Mouse (Mus musculus) embryo, embryonic 10 days (tissue): ENCODE data around the gene Tppp3.

Experiments used
- DNase-seq: peaks from one replicate; pipeline ENCODE4 v3.0.0-alpha.2; 2015; ENCODE audit warnings: low spot score

Gene Tppp3

DNA sequence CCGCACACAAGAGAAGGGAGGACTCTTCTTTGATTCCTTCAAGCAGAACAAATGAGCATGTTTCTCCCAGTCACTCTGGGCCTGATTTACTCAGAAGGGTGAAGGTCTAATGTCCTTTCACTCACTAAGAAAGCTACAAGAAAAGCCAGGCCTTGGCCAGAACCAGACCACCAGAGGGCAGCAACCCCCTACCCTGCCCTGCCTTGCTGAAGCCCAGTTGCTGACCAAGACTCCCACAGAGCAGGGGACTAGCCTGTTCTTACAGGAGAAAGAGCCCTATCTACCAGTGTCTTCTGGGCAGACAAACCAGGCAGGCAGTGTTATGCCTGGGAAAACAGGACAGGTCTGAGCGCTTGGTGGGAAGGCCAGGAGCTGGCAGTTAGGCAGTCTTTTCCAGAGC lies 13.1 kb upstream of the Tppp3 start:
- peak; percentile 86 for DNase-seq

DNA sequence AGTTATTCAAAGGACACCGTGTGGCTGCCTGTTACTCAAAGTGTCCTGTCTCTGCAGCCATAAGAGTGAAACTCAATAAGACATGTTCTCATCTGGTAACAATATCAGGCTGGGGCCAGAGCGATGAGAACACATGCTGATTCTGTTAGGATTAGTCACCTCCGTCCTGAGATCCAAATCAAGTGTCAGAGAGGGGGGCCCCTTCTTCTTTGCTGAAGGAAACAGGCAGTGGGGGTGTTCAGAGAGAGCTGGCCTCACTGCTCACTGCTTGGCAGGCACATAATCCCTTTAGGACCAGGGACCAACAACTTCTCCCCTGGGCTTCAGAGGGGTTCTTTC lies 12.7 kb upstream of the Tppp3 start:
- DNase-seq: peak; percentile 20

DNA sequence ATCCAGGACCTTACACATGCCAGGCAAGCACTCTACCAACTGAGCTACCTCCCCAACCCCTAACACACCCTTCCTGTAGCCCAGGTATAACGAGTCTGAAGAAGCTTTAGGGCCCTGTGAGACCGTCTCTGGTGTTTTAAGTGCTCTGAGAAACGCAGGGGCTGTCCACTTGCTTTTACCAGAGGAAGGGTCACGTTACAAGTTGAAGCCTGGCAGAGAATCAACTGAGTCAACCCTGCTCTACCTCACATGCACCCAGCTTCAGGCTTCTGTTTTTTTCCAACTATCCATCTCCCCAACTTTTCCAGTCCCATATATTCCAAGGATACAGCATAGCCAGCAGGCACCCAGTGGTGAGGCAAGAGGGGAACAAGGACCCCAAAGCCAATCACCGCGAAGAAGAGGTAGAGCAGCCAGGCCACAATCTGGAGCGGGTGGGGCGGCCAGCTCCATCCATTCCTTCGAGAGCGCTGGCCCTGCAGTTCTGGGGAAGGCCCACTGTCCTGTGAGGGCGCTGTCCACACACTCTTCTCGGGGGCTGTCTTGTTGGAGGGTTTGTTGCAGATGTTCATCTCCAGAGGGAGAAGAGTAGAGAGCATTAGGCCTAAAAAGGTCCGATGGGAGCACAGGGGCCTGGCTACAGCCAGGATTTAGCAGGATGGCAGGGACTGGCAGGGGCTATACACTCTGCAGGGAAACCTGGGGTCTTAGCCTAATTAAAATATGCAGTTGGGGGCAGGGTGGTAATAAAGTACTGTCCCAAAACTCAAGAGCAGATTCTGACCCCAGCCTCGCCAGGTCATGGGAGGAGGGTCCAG lies 12.1 kb upstream of the Tppp3 start:
- DNase-seq: peak; percentile 81

- DNase-seq: no peak
Measured at GRCm38 (mm10) chr8:105482123-105482522, 10.8 kb upstream of the Tppp3 start.

GRCm38 (mm10) chr8:105481453-105481852 lies 10.1 kb upstream of the Tppp3 start:
- DNase-seq: peak; percentile 64

DNA sequence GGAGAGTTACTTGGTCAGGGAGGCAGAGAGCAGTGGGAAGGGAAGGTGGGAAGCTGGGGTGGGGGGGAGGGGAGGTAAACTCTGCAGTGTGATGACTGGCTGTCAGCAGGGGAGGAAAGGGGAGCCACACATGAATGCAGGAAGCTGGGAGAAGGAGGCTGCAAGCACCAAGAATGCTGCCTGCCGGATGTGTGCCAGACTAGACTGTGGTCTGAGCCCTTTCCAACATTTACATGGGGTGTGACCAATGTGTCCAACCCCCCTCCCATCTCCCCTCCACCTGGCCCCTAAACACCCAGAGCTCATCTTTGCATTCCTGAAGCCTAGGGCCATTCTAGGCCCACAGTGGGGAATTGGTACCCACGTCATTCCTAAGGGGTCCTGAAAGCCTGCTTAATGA lies 9.7 kb upstream of the Tppp3 start:
- peak; percentile 45 for DNase-seq

DNA sequence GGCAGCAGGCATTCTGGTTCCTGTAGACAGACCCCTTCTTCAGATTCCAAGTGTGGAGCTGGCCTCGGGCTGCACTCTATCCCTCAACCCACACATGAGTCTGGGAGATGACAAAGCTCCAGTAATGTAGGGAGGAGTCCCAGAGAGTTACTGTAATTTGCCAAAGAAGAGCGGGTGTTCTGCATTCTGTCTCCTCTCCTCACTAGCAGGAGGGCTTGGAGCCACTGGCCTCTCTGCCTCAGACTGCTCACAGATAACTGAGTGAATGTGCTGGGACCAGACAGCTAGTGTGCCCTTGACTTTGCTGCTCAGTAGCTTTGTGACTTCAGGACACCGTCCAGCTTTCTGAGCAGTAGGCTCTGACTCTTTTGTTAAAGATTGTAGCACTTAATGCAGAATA lies 6.5 kb upstream of the Tppp3 start:
- no peak for DNase-seq

GRCm38 (mm10) chr8:105476628-105477413 lies 5.5 kb upstream of the Tppp3 start:
- peak; percentile 88 for DNase-seq

DNA sequence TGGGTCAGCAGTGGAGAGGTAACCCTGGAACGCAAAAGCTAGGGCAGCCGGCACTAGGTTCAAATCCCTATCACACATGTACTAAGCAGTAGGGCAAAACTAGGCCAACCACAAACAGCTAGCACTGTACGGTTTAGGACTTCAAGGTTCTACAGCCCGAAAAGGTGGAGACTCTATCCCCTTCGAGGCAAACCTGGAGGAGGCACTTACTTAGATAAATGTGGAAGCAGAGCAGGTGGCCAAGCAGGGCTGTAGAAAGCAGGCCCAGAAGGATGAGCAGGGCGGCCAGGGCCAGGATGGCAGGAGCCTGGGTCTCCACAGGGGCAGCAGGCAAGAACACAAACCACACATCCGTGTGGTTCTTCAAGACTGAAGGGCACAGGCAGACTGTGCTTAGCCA lies 4.8 kb upstream of the Tppp3 start:
- no peak for DNase-seq

- DNase-seq: no peak
Measured at GRCm38 (mm10) chr8:105475742-105476141, 4.4 kb upstream of the Tppp3 start.

DNA sequence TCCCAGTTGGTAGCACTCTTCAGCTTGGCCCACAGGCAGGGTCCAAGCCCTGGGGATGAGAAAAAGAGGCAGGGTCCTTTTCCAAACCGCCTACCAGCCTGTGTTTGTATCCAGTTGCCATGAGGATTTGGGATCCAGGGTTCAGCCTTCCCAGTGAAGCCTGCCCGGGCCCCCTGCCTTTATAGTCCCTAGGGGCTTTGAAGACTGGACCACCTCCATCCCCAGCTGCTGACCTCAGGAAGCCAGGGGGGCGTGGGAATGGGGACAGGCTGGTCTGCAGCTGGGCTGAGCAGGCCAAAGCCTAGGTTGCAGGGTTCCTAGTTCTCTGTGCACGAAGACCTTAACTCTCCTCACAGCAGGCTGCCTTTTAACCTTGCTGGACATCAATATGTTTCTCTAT lies 3.9 kb upstream of the Tppp3 start:
- DNase-seq: no peak

DNA sequence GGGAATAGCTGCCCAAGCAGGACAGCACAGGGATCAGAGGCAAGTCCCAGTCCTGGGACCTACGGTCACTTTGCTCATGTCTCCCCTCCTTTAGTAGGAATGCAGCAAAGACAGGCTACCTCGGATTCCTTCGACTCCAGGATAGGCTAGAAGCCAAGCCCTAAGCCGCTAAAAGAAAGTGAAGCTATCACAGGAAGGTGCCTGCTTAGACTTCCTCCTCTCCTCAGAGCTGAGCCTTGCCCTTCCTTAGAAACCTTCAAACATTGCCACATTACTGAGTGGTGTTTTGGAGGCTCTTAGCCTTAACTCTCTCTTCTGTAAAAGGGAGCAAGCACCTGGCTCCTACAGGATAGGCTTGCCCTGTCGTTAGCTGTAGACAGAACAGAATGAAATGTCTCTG lies 3.4 kb upstream of the Tppp3 start:
- DNase-seq: no peak

DNA sequence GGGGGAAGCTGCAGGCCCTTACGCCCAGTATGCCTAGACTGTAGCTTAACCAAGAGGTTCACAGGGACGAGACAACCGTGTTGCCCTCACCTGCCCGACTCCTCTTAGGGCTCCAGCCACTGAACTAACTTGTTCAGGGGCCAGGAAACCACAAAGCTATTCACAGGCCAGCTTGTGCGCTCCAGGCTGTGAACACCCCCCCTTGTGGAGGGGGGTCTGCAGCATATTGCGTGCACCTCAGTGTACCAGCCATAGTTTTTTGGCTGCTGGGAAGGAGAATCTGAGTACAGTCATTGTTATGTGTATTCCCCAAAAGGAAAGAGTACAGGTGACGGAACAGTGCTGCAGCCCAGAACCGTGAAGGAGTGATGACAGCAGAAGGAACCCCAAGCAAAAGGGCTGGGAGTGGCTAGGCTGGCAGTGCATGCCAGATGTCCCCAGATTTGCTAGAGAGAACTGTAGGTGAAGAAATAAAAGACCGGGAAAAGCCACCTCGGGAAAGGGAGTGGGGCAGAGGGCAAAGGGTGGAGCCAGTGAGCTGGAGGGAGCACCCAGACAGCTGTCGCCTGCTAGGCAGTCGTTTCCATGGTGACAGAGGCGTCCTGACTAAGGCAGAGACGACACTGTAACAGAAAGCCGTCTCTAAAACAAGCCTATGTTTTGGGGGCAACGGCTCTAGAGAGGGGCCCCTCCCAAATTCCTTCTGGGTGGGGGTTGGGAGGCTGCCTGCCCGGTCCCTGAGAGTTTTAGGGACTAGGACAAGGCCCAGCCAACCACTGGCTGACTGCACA lies 2.7 kb upstream of the Tppp3 start:
- peak; percentile 84 for DNase-seq

- no peak for DNase-seq
Measured at GRCm38 (mm10) chr8:105472983-105473382, 1.7 kb upstream of the Tppp3 start.

- DNase-seq: no peak
Measured at GRCm38 (mm10) chr8:105472414-105472932, 1.1 kb upstream of the Tppp3 start.

DNA sequence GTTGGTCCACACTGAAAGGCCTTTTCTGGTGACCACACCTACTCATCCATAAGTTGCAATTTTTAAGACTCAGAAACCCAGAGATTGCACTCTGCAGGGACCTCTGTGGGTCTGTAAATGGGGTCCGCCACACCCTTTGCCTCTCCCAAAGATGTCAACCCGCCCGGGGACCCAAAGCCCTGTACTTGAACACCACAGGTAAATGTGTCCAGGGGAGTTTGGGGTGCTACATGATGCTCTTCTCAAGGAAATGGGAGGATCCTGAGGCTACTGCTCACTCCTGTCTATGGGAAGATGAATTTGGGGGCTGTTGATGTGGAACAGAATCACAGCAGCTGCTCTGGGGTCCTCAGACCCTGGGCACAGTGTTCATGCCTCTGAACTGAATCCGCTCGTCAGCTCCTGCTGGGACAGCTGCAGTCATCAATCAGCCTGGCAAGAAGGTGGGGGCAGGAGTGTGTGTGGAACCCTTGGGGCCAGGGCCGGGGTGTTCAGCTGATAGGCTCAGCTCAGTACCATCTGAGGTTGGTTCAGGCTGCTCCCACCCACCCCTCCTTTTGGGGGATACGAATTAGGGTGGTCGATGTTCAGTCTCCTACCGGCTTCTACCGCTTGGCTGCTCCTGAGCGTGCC lies 529 bp downstream of the Tppp3 start:
- DNase-seq: no peak

GRCm38 (mm10) chr8:105470262-105470661 lies 1.1 kb downstream of the Tppp3 start:
- no peak for DNase-seq

- no peak for DNase-seq
Measured at GRCm38 (mm10) chr8:105469816-105470215, 1.5 kb downstream of the Tppp3 start.

GRCm38 (mm10) chr8:105469041-105469695 lies 2.2 kb downstream of the Tppp3 start:
- peak; percentile 76 for DNase-seq

- no peak for DNase-seq
Measured at GRCm38 (mm10) chr8:105468002-105468720, 3.2 kb downstream of the Tppp3 start.
